Mouse (Mus musculus) cortical plate, adult 2 months (tissue): ENCODE results near the gene Tssk2.

Experiments
- CTCF ChIP-seq: fragments of 200-500 bp; IDR thresholded peaks from 2 replicates; pipeline ENCODE4 v1.5.1; 2011; ENCODE audit warnings: mild to moderate bottlenecking, control low read depth, low read length; ENCODE audit not compliant: insufficient read depth; ENCODE audit errors: extremely low read depth
- POLR2A ChIP-seq: fragments of 200-500 bp; IDR thresholded peaks from 2 replicates; pipeline ENCODE4 v1.6.1; 2011; ENCODE audit warnings: mild to moderate bottlenecking, low read length, control low read depth; ENCODE audit not compliant: insufficient read depth; ENCODE audit errors: extremely low read depth

DNA sequence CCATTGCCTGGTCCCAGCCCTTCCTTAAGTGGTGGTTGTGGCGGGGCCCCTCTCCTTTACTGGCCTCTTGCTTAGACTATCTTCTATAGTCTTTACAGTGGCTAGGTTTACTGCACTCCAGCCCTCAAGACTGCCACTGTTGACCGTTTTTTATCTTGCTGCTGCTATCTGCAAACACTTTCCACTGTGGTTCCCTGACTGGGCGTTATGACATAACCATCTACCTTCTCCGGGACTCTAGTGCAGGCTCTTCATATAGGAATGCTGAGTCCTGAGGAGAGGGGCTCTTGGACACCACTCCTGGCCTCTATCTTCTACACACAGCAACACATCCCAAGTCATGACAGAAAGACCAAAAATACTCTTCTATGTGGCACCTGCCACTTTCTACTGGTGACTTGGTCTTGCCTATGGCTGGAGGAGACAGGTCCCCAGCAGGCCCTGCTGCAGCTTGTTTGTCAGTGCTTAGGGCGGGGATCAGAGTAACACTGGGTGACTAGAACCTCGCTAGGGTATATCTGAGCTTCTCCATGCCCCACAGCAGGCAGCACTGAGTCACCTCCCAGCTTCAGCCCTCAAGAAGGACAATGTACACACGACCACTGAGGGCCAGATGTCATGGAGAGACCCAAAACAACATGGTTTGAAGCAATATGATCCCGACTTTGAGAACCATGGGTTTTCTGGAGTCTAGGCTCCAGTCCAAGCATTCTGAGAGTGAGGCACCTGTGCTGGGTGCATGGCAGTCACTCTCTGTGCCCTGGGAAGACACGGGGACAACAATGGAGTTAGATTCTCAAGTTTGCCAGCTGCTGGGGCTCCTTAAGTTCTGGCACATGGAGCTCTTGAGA, 35.4 kb downstream of the Tssk2 start:
- TF ChIP-seq POLR2A (no peak), CTCF (no peak)
